Mouse (Mus musculus) neural tube, embryonic 15.5 days (tissue): Measurements from ENCODE around the gene Mlana. TPM values are rescaled to one million over a fixed set of nuclear protein-coding genes. Genes with fewer than 3 reads are reported as not detected.
A peak's percentile ranks its signal among the peaks of the same experiment; 100 is the strongest.

Experiments used
- ATAC-seq: fragments of 200-750 bp; cut with Nextera tagmentation; 2 replicates; pipeline ENCODE4 v1.8.0; 2017; ENCODE audit warnings: mild to moderate bottlenecking, moderate TSS enrichment, moderate library complexity; ENCODE audit not compliant: low FRiP score
- H3K27ac ChIP-seq: fragments of 300-500 bp; sonication (generic); replicated peaks from 2 replicates; pipeline ENCODE4 v1.5.1; 2015; ENCODE audit warnings: mild to moderate bottlenecking, inconsistent platforms
- H3K27me3 ChIP-seq: fragments of 300-500 bp; sonication (generic); replicated peaks from 2 replicates; pipeline ENCODE4 v1.6.1; 2015; ENCODE audit warnings: inconsistent platforms
- H3K36me3 ChIP-seq: fragments of 300-500 bp; sonication (generic); 2 replicates; pipeline ENCODE4 v1.6.1; 2015; ENCODE audit warnings: inconsistent platforms
- H3K4me1 ChIP-seq: fragments of 300-500 bp; sonication (generic); 2 replicates; pipeline ENCODE4 v1.6.1; 2015; ENCODE audit warnings: inconsistent platforms
- H3K4me2 ChIP-seq: fragments of 300-500 bp; sonication (generic); 2 replicates; pipeline ENCODE4 v1.6.1; 2015; ENCODE audit warnings: inconsistent platforms, mild to moderate bottlenecking, moderate library complexity
- H3K4me3 ChIP-seq: fragments of 300-500 bp; sonication (generic); replicated peaks from 2 replicates; pipeline ENCODE4 v1.5.1; 2015; ENCODE audit warnings: mild to moderate bottlenecking, inconsistent platforms
- H3K9ac ChIP-seq: fragments of 300-500 bp; sonication (generic); replicated peaks from 2 replicates; pipeline ENCODE4 v1.6.1; 2015; ENCODE audit warnings: mild to moderate bottlenecking, inconsistent platforms
- H3K9me3 ChIP-seq: fragments of 300-500 bp; sonication (generic); replicated peaks from 2 replicates; pipeline ENCODE4 v1.6.1; 2016; ENCODE audit warnings: inconsistent platforms
- WGBS: fragments of 180-500 bp; shearing (Covaris S2); methylation state at CpG from one replicate; pipeline ENCODE4 v1.1.7; 2015; ENCODE audit warnings: mixed read lengths; 5-methylcytosine and 5-hydroxymethylcytosine counted together
- polyA plus RNA-seq: library from polyadenylated mRNA; unstranded; fragments of >200 nt; fragmentation: Nextera tagmentation; extraction: Ambion mirVana; gene quantifications from 2 replicates; pipeline ENCODE4 v1.2.1, GENCODE M21; 2015

Gene Mlana
- not detected in 2 replicates for polyA plus RNA-seq

GRCm38 (mm10) chr19:29697245-29697874 lies at the start of gene Mlana:
Mlana (plus strand) TSS chr19:29697824.
- Histone ChIP-seq H3K4me1 (no peaks in the 10 kb centered on the region), H3K27ac (no peak within 1 kb of the TSS), H3K9me3 (no peaks in the 10 kb centered on the region), H3K36me3 (no peaks in the 10 kb centered on the region), H3K9ac (no peak within 1 kb of the TSS), H3K27me3 (no peaks in the 10 kb centered on the region), H3K4me2 (no peak within 1 kb of the TSS), H3K4me3 (no peak within 1 kb of the TSS)
- WGBS = 58% methylated on average over 3 of the region's 3 CpGs
- ATAC-seq = no peak

GRCm38 (mm10) chr19:29648550-29648914 lies 49.1 kb upstream of the Mlana start:
- Histone ChIP-seq H3K27me3 (no peaks in the 10 kb centered on the region), H3K9ac (0 out of 2 replicates have a peak overlapping the region, but pooled peaks have one; percentile 6)

GRCm38 (mm10) chr19:29649683-29650082 lies 47.9 kb upstream of the Mlana start:
- peaks cover 5% of the 10 kb centered on the region; the same call in 1 of the 2 replicates for H3K36me3 ChIP-seq

More at GRCm38 (mm10) chr19:29648550-29648914, 49.1 kb upstream of the Mlana start:
- 31% methylated on average over 4 of the region's 4 CpGs for WGBS
- Histone ChIP-seq H3K4me1 (peaks cover 12% of the 10 kb centered on the region), H3K4me2 (peak overlapping the region; percentile 63), H3K27ac (peak overlapping the region; percentile 95), H3K4me3 (peak overlapping the region; percentile 94), H3K9me3 (0 out of 2 replicates have a peak, but pooled peaks cover 4% of the 10 kb centered on the region), H3K36me3 (peaks cover 5% of the 10 kb centered on the region; the same call in 1 of the 2 replicates)
- no peak for ATAC-seq

GRCm38 (mm10) chr19:29653768-29654265 lies 43.8 kb upstream of the Mlana start:
- Histone ChIP-seq H3K9me3 (no peaks in the 10 kb centered on the region), H3K9ac (no peak overlapping the region), H3K36me3 (no peaks in the 10 kb centered on the region), H3K4me3 (no peak overlapping the region), H3K27me3 (no peaks in the 10 kb centered on the region), H3K4me1 (no peaks in the 10 kb centered on the region), H3K4me2 (no peak overlapping the region), H3K27ac (no peak overlapping the region)
- no peak for ATAC-seq
- 83% methylated on average over 9 of the region's 9 CpGs for WGBS

More at GRCm38 (mm10) chr19:29649683-29650082, 47.9 kb upstream of the Mlana start:
- 76% methylated on average over 1 of the region's 1 CpGs for WGBS
- H3K27me3 ChIP-seq = no peaks in the 10 kb centered on the region
- H3K9me3 ChIP-seq = 0 out of 2 replicates have a peak, but pooled peaks cover 4% of the 10 kb centered on the region
- no peak overlapping the region for H3K27ac ChIP-seq
- H3K4me2 ChIP-seq = no peak overlapping the region
- ATAC-seq = no peak
- peaks cover 12% of the 10 kb centered on the region for H3K4me1 ChIP-seq
- H3K4me3 ChIP-seq = no peak overlapping the region
- no peak overlapping the region for H3K9ac ChIP-seq

- WGBS = 9% methylated on average over 6 of the region's 6 CpGs
- Histone ChIP-seq H3K27me3 (no peaks in the 10 kb centered on the region), H3K27ac (no peak overlapping the region), H3K4me2 (no peak overlapping the region), H3K9ac (no peak overlapping the region), H3K36me3 (no peaks in the 10 kb centered on the region), H3K9me3 (no peaks in the 10 kb centered on the region), H3K4me1 (no peaks in the 10 kb centered on the region), H3K4me3 (no peak overlapping the region)
- no peak for ATAC-seq
These were observed 42.5 kb upstream of the Mlana start for GRCm38 (mm10) chr19:29655148-29655547.

- Histone ChIP-seq H3K36me3 (no peaks in the 10 kb centered on the region), H3K27ac (no peak overlapping the region), H3K9me3 (no peaks in the 10 kb centered on the region), H3K27me3 (no peaks in the 10 kb centered on the region), H3K4me2 (no peak overlapping the region), H3K4me3 (no peak overlapping the region), H3K4me1 (no peaks in the 10 kb centered on the region), H3K9ac (no peak overlapping the region)
- ATAC-seq = no peak
- 84% methylated on average over 4 of the region's 4 CpGs for WGBS
These were observed 41.6 kb upstream of the Mlana start for GRCm38 (mm10) chr19:29656029-29656428.

- Histone ChIP-seq H3K9ac (no peak overlapping the region), H3K4me1 (no peaks in the 10 kb centered on the region), H3K27ac (no peak overlapping the region), H3K36me3 (no peaks in the 10 kb centered on the region), H3K4me2 (no peak overlapping the region), H3K9me3 (no peaks in the 10 kb centered on the region), H3K4me3 (no peak overlapping the region), H3K27me3 (no peaks in the 10 kb centered on the region)
- WGBS = 92% methylated on average over 5 of the region's 5 CpGs
- no peak for ATAC-seq
These were observed 41.0 kb upstream of the Mlana start for GRCm38 (mm10) chr19:29656620-29657019.

GRCm38 (mm10) chr19:29657033-29657432 lies 40.6 kb upstream of the Mlana start:
- 68% methylated on average over 3 of the region's 3 CpGs for WGBS
- Histone ChIP-seq H3K4me2 (no peak overlapping the region), H3K9me3 (no peaks in the 10 kb centered on the region), H3K4me3 (no peak overlapping the region), H3K4me1 (no peaks in the 10 kb centered on the region), H3K9ac (no peak overlapping the region), H3K27me3 (no peaks in the 10 kb centered on the region), H3K27ac (no peak overlapping the region), H3K36me3 (no peaks in the 10 kb centered on the region)
- ATAC-seq = no peak

GRCm38 (mm10) chr19:29657558-29657957 lies 40.1 kb upstream of the Mlana start:
- no peak overlapping the region for H3K27ac ChIP-seq
- H3K4me1 ChIP-seq = no peaks in the 10 kb centered on the region
- no peak for ATAC-seq
- H3K27me3 ChIP-seq = no peaks in the 10 kb centered on the region
- H3K4me3 ChIP-seq = no peak overlapping the region
- H3K9me3 ChIP-seq = no peaks in the 10 kb centered on the region
- H3K36me3 ChIP-seq = no peaks in the 10 kb centered on the region
- WGBS = 91% methylated on average over 2 of the region's 2 CpGs
- H3K4me2 ChIP-seq = no peak overlapping the region
- no peak overlapping the region for H3K9ac ChIP-seq

- WGBS = 88% methylated on average over 4 of the region's 4 CpGs
- Histone ChIP-seq H3K36me3 (no peaks in the 10 kb centered on the region), H3K9ac (no peak overlapping the region), H3K9me3 (no peaks in the 10 kb centered on the region), H3K4me1 (no peaks in the 10 kb centered on the region), H3K27ac (no peak overlapping the region), H3K4me2 (no peak overlapping the region), H3K4me3 (no peak overlapping the region), H3K27me3 (no peaks in the 10 kb centered on the region)
- ATAC-seq = no peak
These were observed 38.8 kb upstream of the Mlana start for GRCm38 (mm10) chr19:29658836-29659235.

GRCm38 (mm10) chr19:29659705-29660104 lies 37.9 kb upstream of the Mlana start:
- WGBS = 56% methylated on average over 6 of the region's 6 CpGs
- H3K9me3 ChIP-seq = no peaks in the 10 kb centered on the region

More at GRCm38 (mm10) chr19:29659705-29660104, 37.9 kb upstream of the Mlana start:
- ATAC-seq = no peak
- Histone ChIP-seq H3K27ac (no peak overlapping the region), H3K36me3 (no peaks in the 10 kb centered on the region), H3K4me3 (no peak overlapping the region), H3K9ac (no peak overlapping the region), H3K4me2 (no peak overlapping the region), H3K4me1 (no peaks in the 10 kb centered on the region), H3K27me3 (no peaks in the 10 kb centered on the region)
